Mouse (Mus musculus) stomach, embryonic 14.5 days (tissue): ENCODE measurements around the gene Nme4. TPM values are rescaled to one million over a fixed set of nuclear protein-coding genes. Genes with fewer than 3 reads are reported as not detected.
A peak's percentile ranks its signal among the peaks of the same experiment; 100 is the strongest.
"Not testable (repeated sequence)": the region's sequence is repeated elsewhere in the genome, so short reads cannot be mapped to it uniquely, and the experiment has no call there.

Experiments
- ATAC-seq: fragments of 200-750 bp; cut with Nextera tagmentation; 2 replicates; pipeline ENCODE4 v1.8.0; 2017; ENCODE audit warnings: low read depth, moderate TSS enrichment; ENCODE audit not compliant: insufficient number of reproducible peaks, insufficient read depth, low FRiP score
- H3K27ac ChIP-seq: fragments of 300-500 bp; sonication (generic); 2 replicates; pipeline ENCODE4 v1.5.1; 2014; ENCODE audit warnings: mild to moderate bottlenecking, low read length, moderate library complexity, mixed read lengths
- H3K27me3 ChIP-seq: fragments of 300-500 bp; sonication (generic); 2 replicates; pipeline ENCODE4 v1.6.1; 2014; ENCODE audit warnings: low read length, control low read depth, mixed read lengths; ENCODE audit not compliant: control insufficient read depth, insufficient read depth
- H3K36me3 ChIP-seq: fragments of 300-500 bp; sonication (generic); 2 replicates; pipeline ENCODE4 v1.6.1; 2014; ENCODE audit warnings: mild to moderate bottlenecking, control low read depth, low read length, moderate library complexity, mixed read lengths; ENCODE audit not compliant: control insufficient read depth, insufficient read depth
- H3K4me1 ChIP-seq: fragments of 300-500 bp; sonication (generic); 2 replicates; pipeline ENCODE4 v1.6.1; 2014; ENCODE audit warnings: low read length, control low read depth, mixed read lengths; ENCODE audit not compliant: control insufficient read depth, insufficient read depth
- H3K4me2 ChIP-seq: fragments of 300-500 bp; sonication (generic); replicated peaks from 2 replicates; pipeline ENCODE4 v1.6.1; 2014; ENCODE audit warnings: low read depth, low read length, control low read depth
- H3K4me3 ChIP-seq: fragments of 300-500 bp; sonication (generic); 2 replicates; pipeline ENCODE4 v1.5.1; 2014; ENCODE audit warnings: low read depth, low read length, control low read depth
- H3K9ac ChIP-seq: fragments of 300-500 bp; sonication (generic); replicated peaks from 2 replicates; pipeline ENCODE4 v1.6.1; 2014; ENCODE audit warnings: low read depth, mild to moderate bottlenecking, control low read depth, low read length, moderate library complexity, mixed read lengths
- H3K9me3 ChIP-seq: fragments of 300-500 bp; sonication (generic); 2 replicates; pipeline ENCODE4 v1.6.1; 2016; ENCODE audit warnings: low read depth, low read length, control low read depth; ENCODE audit not compliant: control insufficient read depth
- WGBS: fragments of 180-500 bp; shearing (Covaris S2); extraction: QIAGEN DNeasy Blood & Tissue Kit; methylation state at CpG from one replicate; pipeline ENCODE4 v1.1.7; 2014; 5-methylcytosine and 5-hydroxymethylcytosine counted together
- polyA plus RNA-seq: library from polyadenylated mRNA; unstranded; fragments of >200 nt; fragmentation: Nextera tagmentation; extraction: Ambion mirVana; gene quantifications from 2 replicates; pipeline ENCODE4 v1.2.1, GENCODE M21; 2014

The Nme4 gene
- polyA plus RNA-seq, 1 experiment from 2014 or later, result 96.5 TPM

DNA sequence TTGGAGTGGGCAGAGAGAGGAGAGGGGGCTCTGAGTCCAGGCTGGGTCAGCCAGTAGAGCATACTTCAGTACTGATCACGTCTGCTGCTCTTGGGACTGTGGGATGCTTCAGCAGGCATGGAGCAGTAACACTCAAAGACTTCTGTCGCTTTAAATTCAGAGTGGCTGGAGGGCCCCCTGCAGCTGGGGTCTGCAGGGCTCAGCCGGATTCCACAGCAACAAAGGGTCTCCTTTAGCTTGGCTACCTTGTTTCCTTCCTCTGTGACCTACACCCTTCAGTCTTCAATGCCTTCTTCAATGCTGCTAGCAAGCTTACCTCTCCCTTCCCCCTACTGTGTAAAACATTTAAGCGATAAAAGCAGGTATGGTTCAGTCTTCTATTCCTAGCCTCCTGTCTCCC lies 15.6 kb upstream of the Nme4 start:
- Histone ChIP-seq H3K27ac (no peak overlapping the region), H3K9me3 (no peaks in the 10 kb centered on the region), H3K36me3 (no peaks in the 10 kb centered on the region), H3K4me3 (no peak overlapping the region), H3K4me1 (peaks cover 10% of the 10 kb centered on the region; the same call in 1 of the 2 replicates), H3K9ac (no peak overlapping the region), H3K4me2 (no peak overlapping the region), H3K27me3 (peaks cover 41% of the 10 kb centered on the region)
- WGBS, result 11% methylated on average over 4 of the region's 4 CpGs
- ATAC-seq, result no peak

DNA sequence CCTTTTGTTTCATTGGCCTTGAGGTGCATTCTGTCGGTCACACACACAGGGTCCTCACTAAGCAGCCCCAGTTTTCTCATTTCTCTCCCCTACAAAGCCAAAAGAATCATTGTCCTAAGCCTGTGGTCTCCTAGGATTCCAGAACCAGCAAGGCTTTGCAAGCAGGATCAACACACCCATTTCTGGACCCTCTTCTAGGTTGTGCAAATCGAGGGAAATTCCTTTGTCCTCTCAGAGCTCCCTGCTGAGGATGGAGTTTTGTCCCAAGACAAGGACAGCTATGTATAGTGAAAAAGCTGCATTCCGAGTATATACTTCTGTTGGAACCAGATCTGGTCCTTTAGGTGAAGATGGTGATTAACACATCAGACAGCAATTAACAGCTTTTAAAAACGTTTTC lies 14.8 kb upstream of the Nme4 start:
- H3K27me3 ChIP-seq, result peaks cover 32% of the 10 kb centered on the region
- H3K27ac ChIP-seq, result no peak overlapping the region
- WGBS, result 32% methylated on average over 4 of the region's 4 CpGs
- no peak overlapping the region for H3K4me2 ChIP-seq
- H3K9ac ChIP-seq, result no peak overlapping the region
- H3K4me1 ChIP-seq, result peaks cover 10% of the 10 kb centered on the region; the same call in 1 of the 2 replicates
- H3K4me3 ChIP-seq, result no peak overlapping the region
- no peak for ATAC-seq
- no peaks in the 10 kb centered on the region for H3K36me3 ChIP-seq
- no peaks in the 10 kb centered on the region for H3K9me3 ChIP-seq

DNA sequence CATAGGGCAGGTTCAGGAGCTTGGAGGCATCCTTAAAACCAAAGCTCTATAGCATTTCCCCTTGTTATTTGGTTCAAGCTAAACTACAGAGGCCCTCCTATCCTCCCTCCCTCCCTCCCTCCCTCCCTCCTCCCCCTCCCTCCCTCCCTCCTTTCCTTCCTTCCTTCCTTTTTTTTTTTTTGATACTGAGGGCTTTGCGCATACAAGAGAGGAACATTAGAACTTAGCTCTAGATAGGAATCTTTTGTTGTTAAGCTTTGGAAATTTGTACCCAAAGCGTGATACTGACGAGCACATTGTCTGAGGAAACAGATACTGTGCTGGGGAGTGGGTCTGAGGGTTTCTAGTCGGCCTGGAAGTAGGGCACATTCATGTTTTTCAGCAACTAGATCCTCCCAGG lies 10.2 kb upstream of the Nme4 start:
- H3K27ac ChIP-seq, result no peak overlapping the region
- no peak for ATAC-seq
- no peaks in the 10 kb centered on the region for H3K36me3 ChIP-seq
- no peak overlapping the region for H3K9ac ChIP-seq
- H3K4me1 ChIP-seq, result no peaks in the 10 kb centered on the region
- WGBS, result 48% methylated on average over 3 of the region's 4 CpGs
- no peak overlapping the region for H3K4me2 ChIP-seq
- H3K4me3 ChIP-seq, result no peak overlapping the region
- no peaks in the 10 kb centered on the region for H3K27me3 ChIP-seq
- H3K9me3 ChIP-seq, result no peaks in the 10 kb centered on the region

DNA sequence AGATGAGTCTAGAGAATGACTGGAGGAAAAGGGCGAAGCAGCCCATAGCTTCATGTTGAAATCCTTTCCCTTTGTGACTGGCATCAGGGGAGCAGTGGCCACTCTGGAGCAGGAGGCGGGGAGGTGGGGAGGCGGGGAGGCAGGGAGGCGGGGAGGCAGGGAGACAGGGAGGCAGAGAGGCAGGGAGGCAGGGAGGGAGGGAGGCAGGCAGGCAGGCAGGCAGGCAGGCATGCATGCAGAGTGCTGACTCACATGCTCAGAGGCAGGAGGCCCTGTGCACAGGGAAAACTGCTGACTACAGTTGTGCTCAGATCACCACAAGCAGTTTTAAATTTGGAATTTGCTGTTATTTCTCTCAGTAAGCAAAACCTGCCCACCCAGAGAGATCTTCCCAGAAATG lies 6.1 kb upstream of the Nme4 start:
- no peaks in the 10 kb centered on the region for H3K9me3 ChIP-seq
- ATAC-seq, result no peak
- 49% methylated on average over 4 of the region's 4 CpGs for WGBS

DNA sequence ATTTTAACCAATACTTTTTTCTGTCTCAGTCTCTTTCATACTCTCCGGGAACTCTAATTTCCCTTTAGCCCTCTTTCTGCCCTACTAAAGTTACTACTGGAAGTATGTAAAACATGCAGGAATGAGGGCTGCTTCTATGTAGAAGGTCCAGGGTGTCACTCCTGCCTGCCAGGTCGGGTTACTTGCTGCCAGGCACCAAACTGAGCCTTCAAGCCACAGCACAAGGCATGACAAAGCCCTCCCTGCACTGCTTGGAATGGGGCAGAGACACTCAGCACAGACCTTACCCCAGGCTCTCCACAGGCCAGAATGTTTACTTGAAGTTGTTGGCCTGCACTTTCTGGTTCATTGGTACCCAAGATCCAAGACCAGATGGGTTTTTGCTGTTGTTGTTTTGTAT lies 4.8 kb upstream of the Nme4 start:
- no peak for ATAC-seq
- H3K9ac ChIP-seq, result no peak overlapping the region
- 42% methylated on average over 2 of the region's 2 CpGs for WGBS

More for the DNA sequence above, 6.1 kb upstream of the Nme4 start:
- H3K4me2 ChIP-seq, result no peak overlapping the region
- no peak overlapping the region for H3K27ac ChIP-seq
- H3K4me3 ChIP-seq, result no peak overlapping the region
- H3K36me3 ChIP-seq, result no peaks in the 10 kb centered on the region
- H3K9ac ChIP-seq, result no peak overlapping the region
- H3K27me3 ChIP-seq, result no peaks in the 10 kb centered on the region
- H3K4me1 ChIP-seq, result no peaks in the 10 kb centered on the region

DNA sequence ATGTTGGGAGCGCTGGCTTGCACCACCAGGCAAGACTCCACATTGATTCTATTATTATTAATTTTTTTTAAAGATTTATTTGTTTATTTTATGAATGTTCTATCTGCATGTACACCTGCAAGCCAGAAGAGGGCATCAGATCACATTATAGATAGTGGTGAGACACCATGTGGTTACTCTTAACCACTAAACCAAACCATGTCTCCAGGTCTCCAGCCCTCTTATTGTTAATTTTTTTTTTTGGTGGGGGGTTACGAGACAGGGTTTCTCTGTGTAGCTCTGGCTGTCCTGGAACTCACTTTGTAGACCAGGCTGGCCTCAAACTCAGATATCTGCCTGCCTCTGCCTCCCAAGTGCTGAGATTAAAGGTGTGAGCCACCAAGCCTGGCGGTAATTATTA lies 3.9 kb upstream of the Nme4 start:
- H3K27ac ChIP-seq, H3K9ac ChIP-seq, H3K36me3 ChIP-seq, H3K4me2 ChIP-seq, H3K27me3 ChIP-seq, H3K4me3 ChIP-seq, H3K4me1 ChIP-seq, H3K9me3 ChIP-seq, ATAC-seq: not testable (repeated sequence)
- 65% methylated on average over 3 of the region's 3 CpGs for WGBS

More for the DNA sequence above, 4.8 kb upstream of the Nme4 start:
- no peak overlapping the region for H3K27ac ChIP-seq
- H3K27me3 ChIP-seq, result no peaks in the 10 kb centered on the region
- no peaks in the 10 kb centered on the region for H3K36me3 ChIP-seq
- H3K4me3 ChIP-seq, result no peak overlapping the region
- no peaks in the 10 kb centered on the region for H3K4me1 ChIP-seq
- H3K9me3 ChIP-seq, result no peaks in the 10 kb centered on the region
- H3K4me2 ChIP-seq, result no peak overlapping the region

DNA sequence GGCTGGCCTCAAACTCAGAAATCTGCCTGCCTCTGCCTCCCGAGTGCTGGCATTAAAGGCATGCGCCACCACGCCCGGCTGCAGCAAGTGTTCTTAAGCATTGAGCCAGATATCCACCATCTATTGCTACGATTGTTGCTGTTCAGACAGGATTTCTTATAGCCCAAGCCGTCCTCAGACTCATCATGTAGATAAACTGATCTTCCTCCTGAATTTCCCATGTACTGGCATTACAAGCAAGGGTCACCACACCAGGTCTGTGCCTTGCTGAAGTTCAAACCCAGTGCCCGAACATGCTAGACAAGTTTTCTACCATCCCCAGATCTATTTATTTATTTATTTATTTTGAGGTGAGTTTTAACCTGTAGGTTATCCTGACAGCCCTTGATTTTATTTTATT lies 3.1 kb upstream of the Nme4 start:
- Histone ChIP-seq H3K9ac (no peak overlapping the region), H3K4me2 (no peak overlapping the region)
- WGBS, result 89% methylated on average over 7 of the region's 7 CpGs

DNA sequence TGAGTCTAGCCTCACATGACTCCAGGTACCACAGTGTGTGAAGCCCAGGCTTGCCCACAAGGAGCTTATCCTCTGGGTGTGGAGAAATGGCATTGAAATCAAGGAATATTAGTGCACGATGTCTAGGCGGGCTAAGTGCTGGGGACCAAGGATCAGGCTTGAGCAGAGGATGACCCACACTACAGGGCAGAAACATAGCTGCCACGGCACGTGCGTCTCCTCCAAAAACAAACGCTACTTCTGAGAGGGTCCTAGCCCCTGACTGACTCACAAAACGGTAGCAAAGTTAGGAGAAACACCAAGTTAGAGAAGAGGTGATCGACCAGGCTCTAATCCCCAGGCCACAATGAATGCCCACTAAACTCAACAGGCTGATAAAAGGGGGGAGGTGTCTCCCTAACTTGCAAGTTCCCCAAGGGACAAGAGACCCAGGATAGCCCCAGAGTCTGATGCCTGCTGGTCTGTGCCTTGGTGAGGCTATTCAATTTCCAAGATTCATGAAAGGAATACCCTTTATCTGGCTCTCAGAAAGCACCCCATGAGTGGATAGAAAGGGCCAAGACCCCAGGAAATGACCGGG lies 781 bp downstream of the Nme4 start:
- WGBS, result 23% methylated on average over 9 of the region's 9 CpGs
- Histone ChIP-seq H3K36me3 (no peaks in the 10 kb centered on the region), H3K9me3 (no peaks in the 10 kb centered on the region), H3K27ac (peak overlapping the region; percentile 69), H3K9ac (peak overlapping the region; percentile 80), H3K27me3 (no peaks in the 10 kb centered on the region), H3K4me2 (peak overlapping the region; percentile 73), H3K4me3 (peak overlapping the region; percentile 63), H3K4me1 (0 out of 2 replicates have a peak, but pooled peaks cover 8% of the 10 kb centered on the region)
- ATAC-seq, result no peak

More for the DNA sequence above, 3.1 kb upstream of the Nme4 start:
- no peak overlapping the region for H3K27ac ChIP-seq
- no peaks in the 10 kb centered on the region for H3K36me3 ChIP-seq
- H3K9me3 ChIP-seq, result no peaks in the 10 kb centered on the region
- H3K27me3 ChIP-seq, result no peaks in the 10 kb centered on the region
- H3K4me3 ChIP-seq, result no peak overlapping the region
- 0 out of 2 replicates have a peak, but pooled peaks cover 8% of the 10 kb centered on the region for H3K4me1 ChIP-seq
- ATAC-seq, result no peak
